15 mouse cellular contexts compared by ENCODE assay signal in the genomic region with DNA sequence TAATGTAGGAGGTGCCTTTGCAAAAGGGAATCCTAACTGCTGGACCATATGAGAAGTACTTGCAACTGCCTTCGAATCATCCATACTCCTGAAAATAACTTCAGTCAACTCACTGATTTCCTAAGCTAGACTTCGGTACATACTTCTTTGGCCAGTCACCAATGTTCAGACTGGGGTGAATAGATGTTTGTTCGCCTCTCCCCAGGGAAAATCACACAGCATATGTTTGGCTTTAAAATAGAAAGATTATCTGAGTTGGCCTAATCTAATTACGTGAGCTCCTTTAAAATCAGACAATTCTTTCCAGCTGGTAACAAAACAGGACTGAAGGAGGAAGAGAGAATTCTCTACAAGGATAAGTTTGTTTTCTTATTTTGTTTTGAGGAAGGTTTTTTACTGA.
"Had no signal": no experiment of that assay in that cellular context is flagged by ENCODE, and none has a peak within 500 bp of the region (broad histone marks: within the 10 kb centered on the region; RNA-seq: fewer than 3 reads in every experiment).

No protein-coding gene starts in this region.

- H3K9me3 ChIP-seq: neural tube, embryonic 15.5 days; stomach, embryonic 15.5 days had no signal

- H3K4me3 ChIP-seq: neural tube, embryonic 15.5 days; stomach, embryonic 15.5 days had no signal

- H3K4me1 ChIP-seq: neural tube, embryonic 15.5 days; stomach, embryonic 15.5 days had no signal

- H3K36me3 ChIP-seq: neural tube, embryonic 15.5 days; stomach, embryonic 15.5 days had no signal

- H3K4me2 ChIP-seq: neural tube, embryonic 15.5 days; stomach, embryonic 15.5 days had no signal

- H3K27me3 ChIP-seq: neural tube, embryonic 15.5 days; stomach, embryonic 15.5 days had no signal

- DNase-seq: retina, postnatal 1 day; right cerebral cortex, adult 18-20 months; right cerebral cortex, postnatal 14 days; right cerebral cortex, postnatal 25 days; right cerebral cortex, postnatal 4 days; spleen, adult 18-20 months; thymus, adult 18-20 months; thymus, adult 2 months; thymus, postnatal 14 days; thymus, postnatal 25 days; thymus, postnatal 36 days; thymus, postnatal 4 days had no signal

- H3K9ac ChIP-seq: neural tube, embryonic 15.5 days; stomach, embryonic 15.5 days had no signal

- H3K27ac ChIP-seq: neural tube, embryonic 15.5 days; stomach, embryonic 15.5 days; stomach, postnatal 0 days had no signal
